Mouse (Mus musculus) mature B cell (primary cell): ENCODE measurements around the gene Nip7.
"Not testable (repeated sequence)": the region's sequence is repeated elsewhere in the genome, so short reads cannot be mapped to it uniquely, and the experiment has no call there.

Source experiments
- in situ Hi-C: fragments of 300-500 bp; cut with MboI; formaldehyde crosslinking; loops from 2 replicates; pipeline ENCODE4 v1.14.3; 2019

Nip7 gene

DNA sequence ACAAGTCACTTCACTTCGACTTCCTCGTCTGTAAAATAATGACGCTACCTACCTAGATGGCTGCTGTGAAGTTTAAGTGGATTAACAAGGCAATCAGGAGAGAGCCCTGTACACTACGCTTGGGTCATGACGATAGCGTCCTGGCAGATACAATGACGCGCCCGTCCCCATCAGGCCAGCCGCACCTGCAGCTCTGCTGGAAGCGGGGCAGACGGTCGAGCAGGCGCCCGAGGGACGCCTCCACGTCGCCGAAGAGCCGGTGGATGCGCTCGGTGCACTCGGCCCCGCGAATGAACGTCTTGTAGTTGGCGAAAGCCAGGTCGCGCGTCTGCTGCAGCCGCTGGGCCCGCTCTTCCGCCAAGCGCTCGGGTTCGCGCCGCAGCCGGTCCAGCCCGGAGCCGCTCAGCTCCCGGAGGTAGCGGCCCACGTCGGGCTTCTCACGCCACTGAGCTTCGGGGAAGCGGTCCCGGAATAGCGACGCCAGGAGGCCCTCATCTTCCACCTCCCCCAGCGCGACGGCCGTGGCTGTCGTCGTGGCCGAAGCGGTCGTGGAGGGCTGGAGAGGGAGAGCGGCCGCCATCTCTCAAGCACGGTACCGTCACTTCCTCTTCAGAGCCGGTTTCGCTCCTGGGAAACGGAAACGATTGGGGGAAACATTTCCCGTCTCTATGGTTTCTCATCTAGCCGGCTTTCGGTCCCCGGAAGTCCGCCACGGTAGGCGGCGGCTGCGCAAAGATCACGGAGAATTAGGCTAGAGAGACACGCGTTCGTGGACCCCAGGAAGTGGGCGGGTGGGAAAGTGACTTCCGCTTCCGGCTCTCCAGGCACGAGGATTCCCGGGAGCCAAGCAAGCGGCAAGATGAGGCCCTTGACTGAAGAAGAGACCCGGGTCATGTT is at the start of gene Nip7, which contains the start of gene Cog8:
Nip7 (plus strand) TSS at position 802 of the 897 bp plus-strand sequence.
Cog8 (minus strand) TSS at position 614 of the 897 bp plus-strand sequence.
- in situ Hi-C loops, result no loop called here

DNA sequence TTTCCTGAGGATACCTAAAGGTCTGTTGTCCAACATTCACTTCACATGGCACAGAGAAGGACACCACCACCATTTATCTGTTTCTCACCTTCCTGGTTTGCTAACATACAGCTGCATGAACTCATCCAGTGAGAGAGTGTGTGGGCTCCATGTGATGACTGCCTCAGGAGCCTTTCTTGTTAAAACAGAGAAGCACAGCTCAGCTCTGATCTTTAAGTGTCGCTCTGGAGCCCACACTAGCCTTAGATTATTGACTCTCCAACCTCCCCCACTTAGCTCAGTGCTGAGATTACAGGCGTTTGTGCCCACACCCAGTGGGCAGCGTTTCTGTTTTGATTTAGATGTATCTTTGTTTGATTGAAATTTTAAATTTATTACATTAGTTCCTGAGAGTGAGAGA is 48.9 kb upstream of the Nip7 start:
- in situ Hi-C loops, result no loop called here

DNA sequence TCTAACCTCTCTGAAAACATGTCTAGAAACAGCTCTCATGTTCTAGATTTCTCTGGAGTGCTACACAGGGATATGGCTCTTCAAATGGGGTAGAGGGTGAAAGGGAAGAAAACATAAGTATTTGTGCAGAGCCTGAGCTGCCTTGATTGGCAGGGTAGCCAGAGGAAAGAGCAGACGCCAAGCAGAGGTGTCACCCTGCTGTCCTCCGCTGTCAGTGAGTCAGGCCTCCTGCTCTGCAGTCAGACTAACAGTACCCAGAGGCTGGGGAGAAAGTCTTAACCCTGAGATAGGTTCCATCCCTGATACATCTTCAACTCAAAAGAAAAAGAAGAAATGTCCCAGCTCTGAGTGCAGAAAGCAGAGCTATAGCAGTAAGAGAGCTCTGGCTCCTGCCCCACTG is 44.0 kb upstream of the Nip7 start:
- in situ Hi-C loops, result no loop called here

DNA sequence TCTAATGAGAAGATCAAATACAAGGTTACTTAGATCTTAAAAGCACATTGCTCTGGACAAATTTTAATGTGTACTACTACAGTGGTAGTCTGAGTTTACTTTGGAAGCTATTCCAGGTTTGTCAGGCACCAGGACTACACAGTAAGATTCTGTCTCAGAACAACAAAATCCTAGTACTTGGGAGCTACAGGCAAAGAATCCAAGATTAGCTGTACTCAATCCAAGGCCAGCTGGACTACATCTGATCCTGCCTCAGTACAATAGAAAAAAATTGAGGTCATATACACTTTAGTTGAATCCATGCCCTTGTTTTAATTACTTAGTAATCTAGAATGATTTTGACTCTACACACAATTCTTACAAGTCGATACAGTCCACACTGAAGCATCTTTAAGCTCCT is 41.8 kb upstream of the Nip7 start:
- in situ Hi-C loops, result no loop called here

DNA sequence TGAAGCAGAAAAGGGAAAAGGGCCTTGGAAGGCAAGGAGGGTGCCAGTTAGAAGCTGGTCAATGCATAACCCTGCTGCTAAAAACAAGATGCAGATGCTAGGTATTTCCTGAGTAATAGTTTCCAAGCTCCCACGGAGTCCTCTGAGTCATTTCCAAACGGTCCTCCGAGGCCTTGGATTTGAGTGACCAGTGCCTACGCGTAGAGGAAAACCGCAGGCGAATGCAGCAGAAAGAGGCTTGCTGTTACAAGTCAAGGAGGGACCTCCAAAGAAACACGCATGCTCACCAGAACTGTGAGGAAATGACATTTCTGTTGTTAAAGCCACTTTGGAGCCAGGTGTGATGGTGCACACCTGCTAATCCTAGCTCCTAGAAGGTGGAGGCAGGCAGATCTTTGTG is 33.2 kb upstream of the Nip7 start:
- in situ Hi-C loops, result no loop called here

DNA sequence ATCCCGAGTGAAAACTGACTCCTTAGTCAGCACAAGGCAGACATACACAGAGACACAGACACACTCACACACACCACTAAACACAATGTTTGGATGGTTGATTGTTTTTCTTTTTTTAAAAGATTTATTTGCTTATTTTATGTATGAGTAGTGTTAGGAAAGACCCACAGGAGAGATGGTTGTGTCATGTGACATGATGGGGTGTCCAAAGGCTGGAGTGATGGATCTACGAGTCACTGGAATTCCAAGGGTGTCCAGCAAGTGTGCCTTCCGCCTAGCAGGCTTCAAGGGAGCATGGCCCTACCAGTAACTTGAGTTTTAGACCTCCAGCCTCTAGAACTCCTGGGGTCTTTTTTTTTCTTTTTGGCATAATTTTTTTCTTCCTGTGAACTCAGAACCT is 27.4 kb upstream of the Nip7 start:
- in situ Hi-C loops, result no loop called here

DNA sequence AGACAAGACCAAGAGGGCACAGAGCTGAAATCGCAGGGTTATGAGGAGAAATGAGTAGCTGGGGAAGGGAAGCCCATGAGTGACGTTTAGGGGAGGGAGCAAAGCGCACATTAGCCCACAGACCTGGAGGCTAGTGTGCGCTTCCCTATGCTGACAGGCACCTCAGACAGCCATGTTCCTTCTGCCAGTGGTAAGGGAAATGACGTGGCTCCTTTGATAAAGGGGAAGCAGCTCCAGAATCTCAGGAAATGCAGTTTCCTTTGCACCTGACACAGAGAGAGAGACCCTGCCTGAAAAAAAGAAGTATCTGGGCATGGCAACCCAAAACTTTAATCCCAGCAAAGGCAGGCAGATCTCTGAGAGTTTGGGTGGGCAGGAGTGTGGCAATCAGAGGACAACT is 26.6 kb upstream of the Nip7 start:
- in situ Hi-C loops, result no loop called here

DNA sequence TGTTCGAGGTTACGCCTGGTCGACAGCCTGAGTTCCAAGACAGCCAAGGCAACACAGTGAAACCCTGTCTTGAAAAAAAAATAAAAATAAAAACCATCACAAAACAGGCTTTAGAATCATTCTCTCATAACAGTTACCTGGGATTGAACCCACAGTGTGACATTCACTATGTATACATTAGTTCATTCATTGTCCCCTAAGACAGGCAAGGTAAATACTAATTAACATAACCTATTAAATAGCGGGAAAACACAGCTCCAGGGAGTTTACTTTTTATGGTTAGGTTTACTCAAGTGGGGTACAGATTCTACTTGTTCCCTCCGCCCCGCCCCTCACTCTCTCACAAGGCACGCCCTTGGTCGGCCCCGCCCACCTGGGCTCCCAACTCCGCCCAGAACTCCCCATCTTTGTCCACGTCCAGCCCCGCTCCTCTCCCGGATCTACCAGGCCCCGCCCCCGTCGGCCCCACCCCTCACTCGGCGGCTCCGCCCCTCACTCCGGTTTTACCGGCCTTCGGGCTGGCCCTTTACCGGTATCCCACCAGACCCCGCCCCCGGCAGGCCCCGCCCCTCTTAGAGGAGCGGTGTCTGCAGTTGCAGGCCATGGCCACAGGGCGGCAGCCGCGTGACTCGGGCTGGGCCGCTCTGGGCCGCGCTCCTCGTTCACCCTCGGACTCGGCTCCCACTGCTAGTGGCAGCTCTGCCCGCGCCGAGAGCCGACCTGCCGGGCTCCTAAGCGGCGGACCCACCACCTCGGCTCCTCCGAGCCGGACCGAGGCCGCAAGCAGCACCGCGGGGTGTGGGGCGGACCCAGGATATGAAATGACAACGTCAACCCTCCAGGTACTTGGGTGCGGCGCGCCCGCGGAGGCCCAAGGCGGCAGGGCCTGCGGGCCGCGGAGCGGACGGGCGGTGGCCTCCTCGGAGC is 25.8 kb upstream of the Nip7 start, which contains the start of gene Vps4a:
Vps4a (plus strand) TSS at position 573 of the 927 bp plus-strand sequence.
- in situ Hi-C loops, result no loop called here

DNA sequence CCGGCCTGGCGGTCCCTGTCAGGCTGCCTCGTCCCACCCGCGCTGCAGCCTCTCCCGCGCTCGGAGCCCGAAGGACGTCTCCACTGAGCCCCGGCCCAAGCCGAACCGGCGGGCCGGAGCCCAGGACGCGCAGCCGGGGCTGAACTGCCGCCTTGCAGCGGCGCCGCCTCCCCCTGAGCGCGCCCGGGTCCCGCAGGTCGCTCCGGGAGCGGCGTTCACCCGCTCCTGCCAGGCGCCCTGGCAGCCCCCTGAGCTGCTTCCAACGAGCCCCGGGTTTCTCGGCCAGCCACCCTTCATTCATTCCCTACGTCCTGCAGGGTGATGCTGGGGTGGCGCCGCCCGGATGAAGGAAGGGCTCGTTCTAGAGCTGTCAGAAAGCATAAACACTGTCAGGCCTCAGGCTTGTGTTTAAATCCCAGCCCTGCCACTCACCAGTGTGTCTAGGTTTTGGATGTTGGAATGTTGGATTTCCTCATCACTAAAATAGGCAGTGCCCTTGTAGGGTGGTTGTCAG is 25.0 kb upstream of the Nip7 start:
- in situ Hi-C loops, result no loop called here

DNA sequence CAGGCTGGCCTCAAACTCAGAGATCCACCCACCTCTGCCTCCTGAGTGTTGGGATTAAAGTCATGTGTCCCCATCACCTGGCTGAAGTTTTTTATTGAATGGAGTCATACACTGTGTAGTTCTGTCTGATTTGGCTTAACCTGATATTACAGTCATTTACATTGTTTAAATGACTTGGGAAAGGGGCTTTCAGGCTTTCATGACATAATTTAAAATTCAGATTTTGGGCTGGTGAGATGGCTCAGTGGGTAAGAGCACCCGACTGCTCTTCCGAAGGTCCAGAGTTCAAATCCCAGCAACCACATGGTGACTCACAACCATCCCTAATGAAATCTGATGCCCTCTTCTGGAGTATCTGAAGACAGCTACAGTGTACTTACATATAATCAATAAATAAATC is 23.1 kb upstream of the Nip7 start:
- in situ Hi-C loops, result not testable (repeated sequence)

DNA sequence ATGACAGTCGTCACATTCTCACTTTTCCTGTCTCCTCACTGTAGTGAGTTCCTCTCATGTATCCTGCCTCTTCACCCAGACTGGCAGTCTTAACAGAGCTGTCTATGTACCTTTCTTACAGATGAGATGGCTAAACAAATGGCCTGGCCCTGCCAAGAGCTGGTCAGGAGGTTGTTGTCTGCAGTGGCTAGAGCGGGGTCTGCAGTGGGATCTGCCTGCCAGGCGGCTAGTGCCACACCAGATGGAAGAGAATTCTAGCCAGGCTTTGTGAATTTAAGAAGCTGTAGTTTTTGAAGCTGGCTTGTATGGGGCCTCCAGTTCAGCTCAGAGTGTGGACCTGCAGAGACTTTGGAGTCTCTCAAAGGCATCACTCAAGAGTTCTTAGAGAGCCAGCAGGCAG is 21.0 kb upstream of the Nip7 start:
- in situ Hi-C loops, result no loop called here

DNA sequence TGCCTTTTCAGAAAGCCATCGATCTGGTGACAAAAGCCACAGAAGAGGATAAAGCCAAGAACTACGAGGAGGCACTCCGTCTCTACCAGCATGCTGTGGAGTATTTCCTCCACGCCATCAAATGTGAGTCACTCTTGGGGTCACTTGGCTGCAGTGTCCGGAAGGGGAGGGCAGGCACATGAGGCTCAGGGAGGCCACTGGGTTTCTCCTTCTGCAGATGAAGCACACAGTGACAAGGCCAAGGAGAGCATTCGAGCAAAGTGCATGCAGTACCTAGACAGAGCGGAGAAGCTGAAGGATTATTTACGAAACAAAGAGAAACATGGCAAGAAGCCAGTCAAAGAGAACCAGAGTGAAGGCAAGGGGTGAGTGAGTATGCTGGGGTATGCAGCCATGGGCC is 20.1 kb upstream of the Nip7 start:
- in situ Hi-C loops, result no loop called here

DNA sequence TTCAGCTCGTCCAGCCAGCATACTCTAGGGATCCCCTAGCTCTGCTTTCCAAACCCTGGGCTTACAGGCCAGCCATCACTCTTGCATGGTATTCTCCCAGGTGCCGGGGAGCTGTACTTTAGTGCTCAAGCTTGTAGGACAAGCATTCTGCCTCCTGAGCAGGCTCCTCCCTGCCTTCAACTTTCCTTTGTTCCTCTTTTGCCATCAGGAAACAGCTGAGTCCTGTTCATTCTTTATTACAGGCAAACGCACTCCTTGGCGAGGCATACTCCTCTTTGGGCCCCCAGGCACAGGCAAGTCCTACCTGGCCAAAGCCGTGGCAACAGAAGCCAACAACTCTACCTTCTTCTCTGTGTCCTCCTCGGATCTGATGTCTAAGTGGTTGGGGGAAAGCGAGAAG is 16.0 kb upstream of the Nip7 start:
- in situ Hi-C loops, result no loop called here

DNA sequence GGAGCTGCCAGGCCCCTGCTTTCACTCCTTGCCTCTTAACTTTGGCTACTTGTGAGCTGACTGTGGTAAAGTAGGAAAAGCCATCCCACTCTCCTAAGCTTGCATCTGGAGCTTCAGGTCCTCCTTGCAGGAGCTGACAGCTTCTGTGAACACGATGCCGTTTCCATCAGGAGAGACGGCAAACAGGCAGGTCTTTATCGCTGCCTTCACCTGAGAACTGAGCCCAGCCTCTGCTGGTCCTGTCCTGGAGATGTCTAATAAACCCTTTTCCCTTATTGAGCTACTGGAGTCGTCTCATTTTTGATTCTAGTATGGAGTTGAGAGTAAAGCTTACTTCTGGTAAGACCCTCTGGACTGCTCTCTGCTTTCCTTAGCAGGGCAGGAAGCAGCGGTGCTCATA is 11.2 kb upstream of the Nip7 start:
- in situ Hi-C loops, result no loop called here

DNA sequence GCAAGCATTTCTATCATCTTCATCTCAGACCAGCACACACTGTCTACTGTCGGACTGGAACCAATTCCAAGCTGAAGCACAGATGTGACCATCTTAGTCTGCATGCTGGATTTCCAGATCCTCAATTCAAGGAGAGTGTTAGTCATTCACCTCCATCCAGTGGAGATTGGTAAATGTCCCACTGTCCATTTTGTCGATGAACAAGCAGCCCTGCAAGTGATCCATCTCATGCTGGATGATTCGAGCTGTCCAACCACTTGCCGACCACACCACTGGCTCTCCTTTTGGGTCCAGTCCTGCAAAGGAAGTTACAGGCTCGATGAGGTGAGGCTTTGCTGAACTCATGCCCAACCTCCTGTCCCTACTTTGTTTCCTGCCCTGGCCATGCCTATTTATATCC is 9.7 kb upstream of the Nip7 start:
- in situ Hi-C loops, result no loop called here

DNA sequence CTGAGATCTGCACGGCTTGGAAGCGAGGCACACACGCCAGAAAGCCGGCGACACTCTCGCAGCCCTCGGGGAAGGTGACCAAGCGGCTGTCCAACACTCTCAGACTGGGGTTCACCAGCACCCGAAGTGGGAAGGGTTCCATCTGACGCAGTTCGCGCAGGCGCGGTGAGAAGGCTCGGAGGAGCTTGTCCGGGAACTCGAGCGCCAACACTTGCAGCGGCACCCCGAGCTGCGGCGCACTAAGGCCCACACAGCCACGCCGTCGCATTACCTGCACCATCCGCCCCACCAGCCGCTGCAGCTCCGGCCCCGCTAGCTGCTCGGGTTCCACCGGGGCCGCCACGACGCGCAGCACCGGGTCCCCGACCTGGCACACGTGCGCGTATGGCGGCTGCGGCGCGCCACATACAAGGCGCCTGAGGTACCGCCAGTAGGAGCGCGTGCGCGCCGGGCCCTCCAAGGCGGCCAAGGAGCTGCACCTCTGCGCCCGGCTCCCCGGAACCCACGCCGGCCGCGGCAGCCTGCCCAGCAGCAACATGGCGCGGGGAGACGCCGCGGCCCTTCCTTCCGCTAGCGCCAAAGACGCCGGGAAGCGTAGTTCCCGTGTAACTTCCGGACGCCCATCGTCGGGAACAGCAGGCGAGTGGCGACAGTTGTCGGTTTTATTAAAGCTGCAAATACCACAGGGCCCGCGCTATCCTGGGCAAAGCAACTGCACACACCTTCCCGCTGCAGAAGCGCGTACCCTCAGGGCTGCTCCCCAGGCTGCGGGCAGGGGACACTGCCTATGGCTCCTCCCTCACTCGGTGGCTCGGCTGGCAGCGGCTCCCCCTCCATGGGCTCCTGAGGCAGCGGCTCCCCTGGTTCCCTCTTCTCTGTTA is 8.4 kb upstream of the Nip7 start, which contains the start of gene Pdf:
Pdf (minus strand) TSS at position 554 of the 881 bp plus-strand sequence.
- in situ Hi-C loops, result no loop called here

DNA sequence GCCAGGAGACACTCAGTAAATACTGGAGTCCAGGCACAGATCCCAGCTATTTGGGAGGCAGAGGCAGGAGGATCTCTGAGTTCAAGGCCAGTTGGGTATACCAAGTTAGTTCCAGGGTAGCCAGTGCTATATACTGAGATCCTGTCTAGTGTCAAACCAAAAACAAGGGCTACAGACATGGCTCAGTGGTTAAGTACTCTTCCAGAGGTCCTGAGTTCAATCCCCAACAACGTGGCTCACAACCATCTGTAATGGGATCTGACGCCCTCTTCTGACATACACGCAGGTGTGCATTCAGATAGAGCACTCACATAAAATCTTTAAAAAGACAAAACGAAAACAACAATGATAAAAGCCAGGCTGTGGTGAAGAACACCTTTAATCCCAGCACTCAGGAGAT is 7.2 kb upstream of the Nip7 start:
- in situ Hi-C loops, result no loop called here

DNA sequence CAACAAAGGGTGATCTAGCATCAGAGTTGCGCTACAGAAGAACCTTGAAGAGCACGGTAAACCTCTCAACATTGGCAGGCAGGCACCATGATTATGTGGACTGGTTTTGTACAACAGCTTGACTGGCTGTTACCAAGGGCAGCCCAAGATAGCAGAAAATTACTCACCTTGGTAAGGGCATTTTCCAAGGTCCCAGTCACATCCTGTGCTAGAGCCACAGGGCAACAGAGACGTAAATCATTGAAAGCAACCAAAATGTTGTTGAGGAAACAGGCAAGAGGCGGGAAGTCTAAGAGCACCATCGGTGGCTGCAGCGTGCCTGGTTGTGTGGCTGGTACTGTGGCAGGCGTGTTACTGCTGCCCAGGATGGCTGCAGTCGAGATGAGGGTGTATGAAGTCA is 4.6 kb upstream of the Nip7 start:
- in situ Hi-C loops, result no loop called here

DNA sequence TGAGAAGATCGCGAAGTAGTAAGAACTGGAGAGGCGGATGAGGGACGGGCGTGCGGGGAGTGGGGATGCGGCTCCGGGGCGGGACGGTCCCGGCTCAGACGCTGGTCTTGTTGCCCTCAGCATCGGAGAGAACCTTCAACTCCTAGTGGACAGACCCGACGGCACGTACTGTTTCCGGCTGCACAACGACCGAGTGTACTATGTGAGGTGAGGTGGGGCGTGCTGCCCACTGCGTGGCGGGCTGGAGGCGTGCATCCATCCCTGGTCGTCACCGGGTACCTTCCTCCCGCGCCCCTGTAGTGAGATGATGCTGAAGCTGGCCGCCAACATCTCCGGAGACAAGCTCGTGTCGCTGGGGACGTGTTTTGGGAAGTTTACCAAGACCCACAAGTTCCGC is 294 bp downstream of the Nip7 start:
- in situ Hi-C loops, result no loop called here

DNA sequence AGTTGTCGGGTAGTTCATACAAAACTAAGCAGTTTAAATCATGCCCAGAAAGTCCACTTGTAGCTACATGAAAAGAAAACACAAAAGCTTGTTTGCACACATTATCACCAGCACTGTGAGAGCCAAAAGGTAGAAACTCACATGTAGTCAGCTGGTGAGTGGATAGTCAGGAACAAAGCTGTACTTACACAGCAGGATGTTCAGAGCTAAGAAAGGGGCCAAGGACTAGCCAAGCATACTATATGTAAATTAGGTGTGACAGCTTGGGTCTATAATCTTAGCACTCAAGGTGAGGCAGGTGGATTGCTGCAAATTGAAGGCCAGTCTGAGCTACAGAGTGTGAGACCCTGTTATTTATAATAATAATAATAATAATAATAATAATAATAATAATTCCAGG is 5.9 kb downstream of the Nip7 start:
- in situ Hi-C loops, result no loop called here
